Mouse (Mus musculus) testis, postnatal 14 days (tissue): ENCODE results near the gene Emilin2.
A peak's percentile ranks its signal among the peaks of the same experiment; 100 is the strongest.

ENCODE experiments used
- DNase-seq: peaks from one replicate; pipeline ENCODE4 v3.0.0; 2021; ENCODE audit warnings: low spot score

Emilin2 gene

DNA sequence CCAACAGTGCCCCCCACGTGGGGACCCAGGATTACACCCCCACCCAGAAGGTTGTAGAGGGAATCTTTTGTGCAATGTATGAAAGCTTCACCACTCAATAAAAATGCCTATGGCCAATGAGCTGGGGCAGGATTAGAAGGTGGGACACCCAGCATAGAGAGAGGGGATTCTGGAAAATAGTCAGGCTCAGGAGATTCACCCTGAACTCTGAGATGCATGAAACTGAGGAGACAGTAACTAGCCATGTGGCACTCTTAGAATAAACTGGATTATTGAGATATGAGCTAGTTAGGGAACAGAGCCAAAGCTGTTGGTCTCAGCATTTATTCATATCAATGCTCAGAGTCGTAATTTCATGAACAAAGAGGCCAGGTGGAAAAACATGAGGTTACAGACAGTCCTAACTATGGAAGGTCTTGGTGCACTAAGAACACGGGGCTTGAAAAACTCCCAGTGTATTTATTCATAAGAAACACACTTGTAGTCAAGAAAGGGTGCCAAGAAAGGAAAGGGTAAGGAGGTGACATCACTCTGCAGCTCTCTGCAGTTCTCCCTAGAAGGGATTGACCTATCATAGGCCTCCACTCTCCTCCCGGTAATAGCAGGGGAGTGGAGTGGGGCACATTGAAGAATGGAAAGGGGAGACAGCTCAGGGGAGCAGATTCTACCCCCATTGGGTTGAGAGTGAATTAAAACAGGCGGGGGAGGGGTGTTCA, 46.3 kb downstream of the Emilin2 start:
- no peak for DNase-seq

DNA sequence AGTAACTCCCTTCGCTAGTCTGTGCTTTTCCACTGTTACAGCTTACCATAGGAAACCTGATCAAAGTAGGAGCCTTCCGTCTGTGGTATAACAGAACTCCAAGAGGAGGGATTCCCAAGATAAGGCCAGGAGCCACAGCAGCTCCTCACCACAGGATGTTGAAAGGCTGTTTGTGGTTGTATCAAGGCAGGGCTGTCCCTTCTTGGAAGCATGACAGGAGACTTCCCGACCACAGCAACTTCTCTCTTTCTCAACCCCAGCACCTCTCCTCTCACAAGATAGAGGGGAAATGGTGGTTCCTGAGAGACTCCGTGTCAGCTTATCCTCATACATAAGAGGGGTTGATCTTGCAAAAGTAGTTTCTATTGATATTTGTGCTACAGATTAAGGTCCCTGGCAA, 47.0 kb downstream of the Emilin2 start:
- no peak for DNase-seq

GRCm38 (mm10) chr17:71263136-71263535, 48.6 kb downstream of the Emilin2 start:
- DNase-seq, result no peak

DNA sequence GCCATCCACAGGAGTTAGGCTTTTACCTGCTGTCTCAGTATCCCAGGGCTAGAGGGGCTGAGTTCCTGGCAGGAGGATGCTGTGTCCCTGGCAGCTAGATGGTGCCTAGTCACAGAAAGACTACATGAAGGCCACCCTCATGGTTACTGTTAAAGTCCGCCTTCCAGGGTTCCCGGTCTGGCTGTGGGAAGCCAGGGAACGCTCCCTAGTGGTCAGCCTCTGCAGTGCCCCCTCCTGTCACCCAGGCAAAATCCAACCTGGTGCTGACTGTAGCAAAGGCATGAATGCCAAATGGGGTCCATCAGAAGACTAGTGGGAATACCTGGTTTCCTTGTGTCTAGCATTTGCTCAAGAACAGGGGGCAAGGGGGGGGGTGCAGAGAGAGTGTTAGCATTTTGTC, 51.1 kb downstream of the Emilin2 start:
- DNase-seq, result no peak

GRCm38 (mm10) chr17:71259727-71260126, 52.1 kb downstream of the Emilin2 start:
- no peak for DNase-seq

GRCm38 (mm10) chr17:71256806-71257536, 54.8 kb downstream of the Emilin2 start:
- DNase-seq, result no peak

DNA sequence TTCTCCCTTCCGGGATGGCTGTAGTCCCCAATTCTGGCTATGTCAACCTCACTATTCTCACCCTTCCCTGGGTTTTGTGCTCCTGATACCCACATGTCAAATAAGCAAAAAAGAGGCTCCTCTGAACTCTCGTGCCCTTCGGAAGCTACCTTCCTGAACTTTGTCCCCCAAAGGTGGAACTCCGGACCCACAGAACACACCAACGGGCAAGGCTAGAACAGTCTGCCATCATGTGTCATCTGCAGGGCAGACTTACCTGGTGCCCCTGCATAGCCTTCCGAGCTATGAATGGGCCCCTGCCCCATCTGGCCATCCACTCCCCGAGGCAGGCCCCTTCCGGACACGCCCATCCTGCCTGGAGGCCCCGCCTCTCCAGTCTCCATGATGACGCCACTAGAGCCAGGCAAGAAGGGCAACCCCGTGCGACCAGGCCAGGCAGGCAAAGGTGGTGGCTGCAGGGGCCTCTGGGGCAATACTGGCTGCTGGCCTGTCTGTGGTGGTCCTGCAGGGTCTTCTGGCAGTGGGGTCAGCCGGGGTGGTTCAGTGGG, 55.6 kb downstream of the Emilin2 start:
- DNase-seq, result peak; percentile 30

DNA sequence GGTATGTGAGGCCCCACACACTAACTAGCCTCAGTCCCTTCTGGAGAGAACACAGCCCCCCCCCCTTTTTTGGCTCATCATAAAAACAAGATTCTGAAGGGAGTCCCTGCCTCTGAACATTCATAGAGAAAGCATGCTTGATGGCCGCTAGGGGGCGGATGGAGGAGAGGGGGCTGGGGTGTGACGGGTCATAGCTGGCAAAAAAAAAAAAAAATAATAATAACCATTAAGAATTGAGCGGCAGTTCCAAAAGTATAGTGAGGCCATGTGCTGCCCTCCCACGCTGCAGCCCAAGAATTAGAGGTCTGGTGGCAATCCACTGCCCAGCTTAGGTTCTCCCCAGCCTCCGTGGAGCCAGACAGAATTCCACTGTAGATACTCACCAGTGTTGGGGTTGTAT, 57.0 kb downstream of the Emilin2 start:
- no peak for DNase-seq

- no peak for DNase-seq
Observed at GRCm38 (mm10) chr17:71254106-71254505, 57.7 kb downstream of the Emilin2 start.

GRCm38 (mm10) chr17:71253391-71253790, 58.4 kb downstream of the Emilin2 start:
- no peak for DNase-seq

DNA sequence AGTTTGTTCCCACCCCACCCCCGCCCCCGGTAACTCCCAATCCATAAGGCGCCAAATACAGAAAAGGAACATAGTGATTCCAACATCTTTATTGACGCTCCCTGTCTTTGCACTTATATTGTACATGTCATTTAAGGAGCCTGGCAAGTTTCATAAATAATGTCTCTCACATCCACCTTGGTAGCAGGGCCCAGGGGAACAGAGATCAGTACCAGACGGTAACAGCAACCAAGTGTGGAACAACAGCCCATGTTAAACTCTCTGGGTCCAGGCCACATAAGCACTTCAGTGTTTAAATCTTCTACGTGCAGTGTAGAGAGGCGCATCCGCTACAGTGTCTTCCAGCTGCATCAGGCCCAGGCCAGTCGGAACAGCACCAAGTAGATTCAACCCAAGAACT, 59.7 kb downstream of the Emilin2 start:
- DNase-seq, result no peak

- no peak for DNase-seq
Observed at GRCm38 (mm10) chr17:71251601-71252001, 60.2 kb downstream of the Emilin2 start.

GRCm38 (mm10) chr17:71250819-71251600, 60.8 kb downstream of the Emilin2 start:
- no peak for DNase-seq

DNA sequence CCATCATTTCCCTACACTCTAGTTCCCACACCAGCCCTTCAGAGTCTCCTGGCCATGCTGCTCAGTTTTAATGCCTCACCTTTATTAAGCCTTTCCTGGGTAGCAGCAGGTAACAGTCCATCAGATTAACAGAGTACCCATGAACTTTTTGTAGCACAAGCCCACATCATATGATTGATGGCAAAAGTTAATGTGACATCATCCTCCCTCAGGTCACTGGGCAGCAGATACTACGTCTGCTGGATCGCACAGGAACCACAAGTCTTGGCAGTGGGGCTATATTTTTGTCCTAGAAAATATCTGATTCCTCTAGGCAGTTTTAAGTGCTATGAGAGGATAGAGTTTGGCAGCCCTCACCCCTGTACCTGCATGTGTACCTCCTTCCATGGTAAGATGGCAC, 61.7 kb downstream of the Emilin2 start:
- DNase-seq, result no peak

GRCm38 (mm10) chr17:71248963-71249362, 62.8 kb downstream of the Emilin2 start:
- DNase-seq, result no peak

DNA sequence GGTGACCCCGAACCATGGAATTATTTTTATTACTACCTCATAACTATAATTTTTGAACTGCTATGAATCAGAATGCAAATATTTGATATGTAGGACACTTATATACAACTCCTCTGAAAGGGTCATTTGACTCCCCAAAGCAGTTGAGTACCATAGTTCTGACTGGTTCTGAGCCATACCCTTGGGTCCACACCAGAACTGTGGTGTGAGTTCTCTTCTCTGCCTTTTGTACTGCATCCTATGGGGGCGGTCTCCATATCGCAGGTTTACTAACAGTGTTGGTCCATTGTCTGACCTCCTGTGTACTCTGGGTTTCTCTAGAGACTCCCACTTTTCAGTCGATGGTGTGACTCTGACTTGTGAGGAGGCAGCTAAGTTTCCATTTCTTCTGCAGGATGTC, 65.8 kb downstream of the Emilin2 start:
- DNase-seq, result no peak

- DNase-seq, result no peak
Observed at GRCm38 (mm10) chr17:71245133-71245532, 66.6 kb downstream of the Emilin2 start.

- DNase-seq, result no peak
Observed at GRCm38 (mm10) chr17:71242666-71243065, 69.1 kb downstream of the Emilin2 start.

- DNase-seq, result no peak
Observed at GRCm38 (mm10) chr17:71240811-71241210, 71.0 kb downstream of the Emilin2 start.

DNA sequence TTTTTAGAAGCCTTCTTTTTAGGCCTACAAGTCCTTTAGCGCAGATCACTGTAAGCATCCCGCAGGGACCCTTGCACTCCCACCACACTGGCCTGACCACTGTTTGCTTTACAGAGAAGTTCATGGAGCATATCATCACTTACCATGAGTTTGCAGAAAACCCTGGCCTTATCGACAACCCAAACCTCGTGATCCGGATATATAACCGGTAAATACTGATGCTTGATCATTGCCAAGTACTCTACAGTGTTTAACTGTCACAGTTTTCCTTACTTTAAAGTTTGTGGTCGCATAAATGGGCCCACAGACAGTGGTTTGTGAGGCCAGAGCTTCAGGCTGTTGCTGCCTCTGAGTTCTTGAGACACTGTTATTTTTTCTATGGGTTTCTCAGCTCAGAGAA, 73.3 kb downstream of the Emilin2 start:
- no peak for DNase-seq

GRCm38 (mm10) chr17:71235229-71235958, 76.4 kb downstream of the Emilin2 start:
- DNase-seq, result no peak

GRCm38 (mm10) chr17:71234041-71234594, 77.7 kb downstream of the Emilin2 start:
- DNase-seq, result no peak
